Mouse (Mus musculus) stomach, embryonic 16.5 days (tissue): ENCODE results near the gene Susd5. TPM values are rescaled to one million over a fixed set of nuclear protein-coding genes. Genes with fewer than 3 reads are reported as not detected.

Experiments
- ATAC-seq: fragments of 200-750 bp; cut with Nextera tagmentation; 2 replicates; pipeline ENCODE4 v1.8.0; 2017; ENCODE audit warnings: moderate number of reproducible peaks, moderate TSS enrichment; ENCODE audit not compliant: insufficient read depth, low FRiP score
- H3K27ac ChIP-seq: fragments of 300-500 bp; sonication (generic); 2 replicates; pipeline ENCODE4 v1.5.1; 2014; ENCODE audit warnings: low read length
- H3K27me3 ChIP-seq: fragments of 300-500 bp; sonication (generic); 2 replicates; pipeline ENCODE4 v1.6.1; 2014; ENCODE audit warnings: low read length, control low read depth, mixed read lengths; ENCODE audit not compliant: control insufficient read depth, insufficient read depth
- H3K36me3 ChIP-seq: fragments of 300-500 bp; sonication (generic); 2 replicates; pipeline ENCODE4 v1.6.1; 2014; ENCODE audit warnings: low read length; ENCODE audit not compliant: control insufficient read depth, insufficient read depth
- H3K4me1 ChIP-seq: fragments of 300-500 bp; sonication (generic); 2 replicates; pipeline ENCODE4 v1.6.1; 2014; ENCODE audit warnings: low read length, control low read depth, mixed read lengths; ENCODE audit not compliant: control insufficient read depth, insufficient read depth
- H3K4me2 ChIP-seq: fragments of 300-500 bp; sonication (generic); 2 replicates; pipeline ENCODE4 v1.6.1; 2014; ENCODE audit warnings: low read depth, low read length, mixed read lengths
- H3K4me3 ChIP-seq: fragments of 300-500 bp; sonication (generic); replicated peaks from 2 replicates; pipeline ENCODE4 v1.5.1; 2014; ENCODE audit warnings: mild to moderate bottlenecking, low read length
- H3K9ac ChIP-seq: fragments of 300-500 bp; sonication (generic); 2 replicates; pipeline ENCODE4 v1.6.1; 2014; ENCODE audit warnings: low read length
- H3K9me3 ChIP-seq: fragments of 300-500 bp; sonication (generic); replicated peaks from 2 replicates; pipeline ENCODE4 v1.6.1; 2016; ENCODE audit warnings: low read length, control low read depth; ENCODE audit not compliant: control insufficient read depth
- WGBS: fragments of 180-500 bp; shearing (Covaris S2); extraction: QIAGEN DNeasy Blood & Tissue Kit; methylation state at CpG from one replicate; pipeline ENCODE4 v1.1.7; 2014; 5-methylcytosine and 5-hydroxymethylcytosine counted together
- polyA plus RNA-seq: library from polyadenylated mRNA; unstranded; fragments of >200 nt; fragmentation: Nextera tagmentation; extraction: Ambion mirVana; gene quantifications from 2 replicates; pipeline ENCODE4 v1.2.1, GENCODE M21; 2015

Gene Susd5
- polyA plus RNA-seq: 0.36 and 0.47 TPM in 2 replicates

- Histone ChIP-seq H3K4me3 (peak within 1 kb of the TSS; percentile 48), H3K9ac (peak within 1 kb of the TSS; percentile 59), H3K9me3 (no peaks in the 10 kb centered on the region), H3K4me1 (no peaks in the 10 kb centered on the region; the same call in 1 of the 2 replicates), H3K36me3 (no peaks in the 10 kb centered on the region), H3K4me2 (peak within 1 kb of the TSS; percentile 71), H3K27ac (no peak within 1 kb of the TSS), H3K27me3 (peaks cover 20% of the 10 kb centered on the region)
- 1% methylated on average over 57 of the region's 60 CpGs for WGBS
- peak; percentile 28 for ATAC-seq
These were observed at the start of gene Susd5 for GRCm38 (mm10) chr9:114057090-114057796. Gene Susd5, plus strand, starts transcription at chr9:114057140.

DNA sequence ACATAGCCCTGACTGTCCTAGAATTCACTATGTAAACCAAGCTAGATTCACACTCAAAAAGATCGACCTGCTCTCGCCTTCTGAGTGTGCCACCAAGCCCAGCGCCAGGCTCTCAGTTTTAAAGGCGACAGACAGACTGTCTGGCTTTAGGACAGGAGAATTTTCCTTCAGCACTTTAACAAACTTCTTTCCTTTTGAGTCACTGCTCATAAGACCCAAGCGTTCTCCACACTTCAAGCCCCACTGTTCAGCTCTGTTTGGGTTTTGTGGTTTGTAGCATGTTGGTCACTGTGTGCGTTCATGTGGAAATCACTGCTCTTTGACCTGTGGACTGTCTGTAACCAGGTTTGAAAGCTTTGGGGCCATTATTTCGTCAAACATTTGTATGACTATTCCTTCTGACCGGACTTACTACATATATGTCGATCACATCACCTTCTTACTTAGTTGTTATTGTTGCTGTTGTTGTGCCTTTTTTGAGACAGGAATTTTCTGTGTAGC, 49.0 kb upstream of the Susd5 start:
- no peak overlapping the region for H3K9ac ChIP-seq
- ATAC-seq: no peak
- WGBS: 94% methylated on average over 9 of the region's 9 CpGs
- H3K4me2 ChIP-seq: no peak overlapping the region
- no peaks in the 10 kb centered on the region for H3K36me3 ChIP-seq
- no peaks in the 10 kb centered on the region for H3K9me3 ChIP-seq
- no peak overlapping the region for H3K4me3 ChIP-seq
- H3K4me1 ChIP-seq: no peaks in the 10 kb centered on the region
- H3K27me3 ChIP-seq: no peaks in the 10 kb centered on the region
- H3K27ac ChIP-seq: no peak overlapping the region

DNA sequence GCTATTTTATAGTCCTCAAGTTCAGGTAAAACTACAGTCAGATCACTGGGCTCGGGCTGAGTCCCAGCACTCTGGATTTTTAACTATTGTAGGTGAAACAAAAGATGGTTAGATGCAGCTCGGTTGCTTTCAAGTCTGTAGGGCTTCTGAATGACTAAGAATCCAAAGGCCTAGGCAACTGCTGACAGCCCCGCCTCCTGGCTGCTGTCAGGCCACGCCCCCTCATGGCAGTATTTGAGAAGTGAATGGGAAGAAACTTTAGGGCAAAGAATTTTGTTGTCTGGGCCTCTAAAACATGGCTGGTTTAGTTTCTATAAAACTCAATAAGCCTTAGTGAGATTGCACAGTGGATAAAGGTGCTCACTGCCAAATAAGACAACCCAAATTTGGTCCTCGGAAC, 47.4 kb upstream of the Susd5 start:
- ATAC-seq: no peak
- H3K27ac ChIP-seq: no peak overlapping the region
- 50% methylated on average over 5 of the region's 5 CpGs for WGBS

DNA sequence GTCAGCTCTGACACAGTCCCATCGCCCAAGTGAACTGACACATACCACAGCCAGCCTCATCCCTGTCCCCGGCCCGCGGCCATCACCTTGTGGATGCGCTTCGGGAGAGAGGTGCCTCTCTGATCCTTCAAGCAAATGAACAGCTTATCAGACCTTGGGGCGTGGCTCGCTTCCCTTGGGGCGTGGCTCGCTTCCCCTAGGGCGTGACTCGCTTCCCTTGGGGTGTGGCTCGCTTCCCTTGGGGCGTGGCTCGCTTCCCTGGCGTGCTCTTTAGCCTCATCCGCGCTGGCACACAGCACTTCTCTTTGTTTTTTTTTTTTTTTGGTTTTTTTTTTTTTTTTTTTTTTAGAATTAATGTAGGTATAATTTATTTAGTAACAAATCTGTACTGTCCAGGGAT, 45.7 kb upstream of the Susd5 start:
- Histone ChIP-seq H3K4me1 (no peaks in the 10 kb centered on the region), H3K27ac (no peak overlapping the region), H3K4me2 (no peak overlapping the region), H3K4me3 (no peak overlapping the region), H3K9ac (no peak overlapping the region), H3K9me3 (no peaks in the 10 kb centered on the region), H3K27me3 (no peaks in the 10 kb centered on the region), H3K36me3 (no peaks in the 10 kb centered on the region)
- ATAC-seq: no peak
- 70% methylated on average over 18 of the region's 18 CpGs for WGBS

More for the DNA sequence above, 47.4 kb upstream of the Susd5 start:
- no peaks in the 10 kb centered on the region for H3K36me3 ChIP-seq
- H3K27me3 ChIP-seq: no peaks in the 10 kb centered on the region
- no peak overlapping the region for H3K4me2 ChIP-seq
- no peaks in the 10 kb centered on the region for H3K4me1 ChIP-seq
- H3K4me3 ChIP-seq: no peak overlapping the region
- no peak overlapping the region for H3K9ac ChIP-seq
- no peaks in the 10 kb centered on the region for H3K9me3 ChIP-seq

DNA sequence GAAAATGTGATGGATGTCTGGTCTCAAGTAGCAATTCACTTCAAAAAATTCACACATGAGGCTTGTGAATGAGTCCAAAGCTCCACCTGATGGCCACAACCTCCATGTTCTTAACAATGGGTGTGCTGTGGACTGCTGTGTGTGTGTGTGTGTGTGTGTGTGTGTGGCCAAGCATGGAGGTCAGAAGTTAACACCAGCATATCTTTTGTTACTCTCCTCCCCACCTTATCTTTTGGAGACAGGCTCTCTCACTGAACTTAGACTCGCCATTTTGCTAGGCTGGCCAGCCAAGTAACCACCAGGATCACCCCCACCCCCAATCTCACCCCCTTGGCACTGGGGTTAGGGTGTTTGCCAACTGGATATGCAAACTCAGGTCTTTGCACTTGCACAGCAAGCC, 42.9 kb upstream of the Susd5 start:
- Histone ChIP-seq H3K4me1 (no peaks in the 10 kb centered on the region), H3K4me3 (no peak overlapping the region), H3K4me2 (no peak overlapping the region), H3K36me3 (no peaks in the 10 kb centered on the region), H3K9ac (no peak overlapping the region), H3K27me3 (no peaks in the 10 kb centered on the region), H3K27ac (no peak overlapping the region), H3K9me3 (no peaks in the 10 kb centered on the region)
- no peak for ATAC-seq
- WGBS: 82% methylated on average over 1 of the region's 1 CpGs

DNA sequence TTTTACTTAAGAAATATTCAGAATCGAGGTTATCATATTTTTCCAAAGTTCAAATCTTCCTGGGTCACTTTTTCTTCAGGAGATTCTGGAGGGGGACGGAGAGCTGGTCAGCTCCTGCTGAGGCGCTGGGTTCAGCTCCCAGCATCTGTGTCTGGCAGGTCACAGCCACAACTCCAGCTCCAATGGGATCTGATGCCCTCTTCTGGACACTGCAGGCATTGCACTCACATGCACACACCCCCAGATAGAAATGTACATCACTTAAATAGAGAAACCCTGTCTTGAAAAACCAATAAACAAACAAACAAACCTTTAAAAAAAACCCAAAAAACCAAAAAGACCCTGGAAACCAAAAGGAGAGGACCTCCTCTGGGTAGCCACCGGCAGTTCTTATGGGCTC, 41.2 kb upstream of the Susd5 start:
- WGBS: 85% methylated on average over 4 of the region's 4 CpGs
- ATAC-seq: no peak
- Histone ChIP-seq H3K4me1 (no peaks in the 10 kb centered on the region), H3K4me3 (no peak overlapping the region), H3K4me2 (no peak overlapping the region), H3K27me3 (no peaks in the 10 kb centered on the region), H3K9ac (no peak overlapping the region), H3K36me3 (no peaks in the 10 kb centered on the region), H3K27ac (no peak overlapping the region), H3K9me3 (no peaks in the 10 kb centered on the region)

DNA sequence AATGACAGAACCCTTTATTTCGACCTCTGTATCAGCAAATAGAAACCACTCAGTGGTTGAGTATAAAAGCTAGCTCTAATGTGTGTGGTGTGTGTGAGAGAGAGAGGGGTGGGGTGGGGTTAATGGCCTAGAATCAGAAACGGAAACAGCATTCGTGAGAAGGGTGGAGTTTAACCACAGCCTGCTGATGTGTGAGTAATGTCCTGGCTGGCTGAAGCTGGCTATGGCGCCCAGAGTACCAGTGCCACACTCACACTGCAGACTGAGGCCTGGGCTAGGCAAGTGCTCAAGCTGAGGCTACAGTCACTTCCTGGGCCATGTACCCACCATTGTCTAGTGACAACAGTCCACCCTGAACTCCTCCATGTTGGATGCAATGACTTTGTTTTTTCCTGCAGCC, 40.5 kb upstream of the Susd5 start:
- no peak for ATAC-seq
- Histone ChIP-seq H3K4me3 (no peak overlapping the region), H3K4me1 (no peaks in the 10 kb centered on the region), H3K27ac (no peak overlapping the region), H3K27me3 (no peaks in the 10 kb centered on the region), H3K36me3 (no peaks in the 10 kb centered on the region), H3K9me3 (no peaks in the 10 kb centered on the region), H3K4me2 (no peak overlapping the region), H3K9ac (no peak overlapping the region)
- WGBS: 58% methylated on average over 4 of the region's 4 CpGs

DNA sequence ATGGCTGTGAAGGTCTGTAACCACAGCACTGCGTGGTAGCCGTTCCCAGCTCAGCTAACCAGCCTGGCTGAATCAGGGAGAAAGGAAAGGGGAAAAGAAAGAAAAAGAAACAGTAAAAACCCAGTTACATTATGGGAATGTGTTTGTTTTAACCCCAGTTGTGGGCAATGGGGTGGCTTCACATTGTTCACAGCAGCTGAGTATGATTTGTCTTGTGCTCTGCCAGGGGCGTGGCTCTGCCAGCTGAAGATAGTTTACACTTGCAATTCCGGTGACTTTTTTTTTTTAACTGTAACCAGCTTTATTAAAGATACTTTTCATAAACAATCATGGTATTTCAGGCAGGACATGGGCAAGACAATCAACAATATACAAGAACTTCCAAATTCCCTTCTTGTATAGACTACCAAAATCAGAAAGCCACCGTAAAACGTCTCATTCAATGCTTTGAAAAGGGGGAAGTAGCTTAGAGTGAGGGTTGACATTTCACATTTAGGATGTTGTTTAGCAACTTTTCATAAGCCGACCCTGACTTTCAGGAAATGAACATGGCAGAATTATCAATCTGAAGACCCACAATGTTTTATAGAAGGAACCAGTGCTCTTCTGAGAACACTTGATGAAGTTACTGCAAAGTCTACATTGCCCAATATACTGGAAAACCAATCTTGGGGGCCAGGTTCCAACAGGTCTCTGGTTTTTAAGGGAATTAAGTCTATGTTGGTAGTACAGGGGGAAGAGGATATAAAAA, 37.8 kb upstream of the Susd5 start:
- H3K9ac ChIP-seq: no peak overlapping the region
- ATAC-seq: no peak
- H3K36me3 ChIP-seq: no peaks in the 10 kb centered on the region
- H3K9me3 ChIP-seq: no peaks in the 10 kb centered on the region
- no peak overlapping the region for H3K4me2 ChIP-seq
- H3K4me3 ChIP-seq: no peak overlapping the region
- WGBS: 77% methylated on average over 7 of the region's 7 CpGs
- H3K4me1 ChIP-seq: no peaks in the 10 kb centered on the region
- no peaks in the 10 kb centered on the region for H3K27me3 ChIP-seq
- no peak overlapping the region for H3K27ac ChIP-seq

DNA sequence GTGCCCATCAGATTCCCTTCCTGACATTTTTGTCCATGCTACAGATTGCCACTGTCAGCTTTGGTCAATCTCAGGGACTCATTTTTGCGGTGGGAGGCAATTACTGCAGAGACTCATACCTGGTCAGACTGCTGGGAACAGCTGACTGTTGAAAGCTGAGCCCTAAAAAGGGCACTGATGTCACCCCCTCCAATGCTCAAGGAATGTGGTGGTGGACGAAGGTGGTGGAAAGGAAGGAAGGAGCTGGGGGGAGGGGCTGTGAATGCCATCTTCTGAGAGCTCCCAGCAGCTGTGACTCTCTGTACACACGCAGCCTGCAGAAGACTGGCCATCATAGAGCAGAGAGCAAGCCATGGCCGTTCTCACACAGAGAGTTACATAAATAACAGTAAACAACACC, 34.8 kb upstream of the Susd5 start:
- Histone ChIP-seq H3K27me3 (peaks cover 8% of the 10 kb centered on the region), H3K36me3 (no peaks in the 10 kb centered on the region), H3K4me3 (no peak overlapping the region), H3K9ac (no peak overlapping the region), H3K4me2 (no peak overlapping the region), H3K4me1 (peaks cover 5% of the 10 kb centered on the region; the same call in 1 of the 2 replicates), H3K27ac (no peak overlapping the region), H3K9me3 (no peaks in the 10 kb centered on the region)
- 35% methylated on average over 4 of the region's 4 CpGs for WGBS
- ATAC-seq: no peak
